ENCODE assay signal across 8 mouse cellular contexts in the genomic region with DNA sequence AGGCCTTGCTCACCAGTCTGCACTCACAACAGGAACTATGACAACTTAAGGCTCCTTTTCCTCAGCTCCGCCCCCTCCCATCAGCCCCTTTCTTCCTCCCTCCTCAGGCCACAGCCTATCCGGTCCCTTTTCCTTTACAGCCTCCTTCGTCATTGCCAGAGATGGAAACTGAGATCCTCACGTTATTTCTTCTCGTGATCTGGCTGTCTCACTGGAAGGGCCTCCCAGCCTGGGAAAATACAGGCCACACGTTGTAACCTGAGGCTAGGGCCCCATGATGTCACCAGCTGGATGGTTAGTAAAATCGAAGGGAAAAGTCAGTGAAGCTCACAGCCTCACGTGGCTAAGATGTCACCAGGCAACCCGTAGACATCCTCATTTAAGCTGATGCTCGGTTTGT. TPM values are rescaled to one million over a fixed set of nuclear protein-coding genes. Genes with fewer than 3 reads are reported as not detected.
DNase-seq lines count a peak whose midpoint lies in the region; TF ChIP-seq lines count a peak whose summit lies in the region.

No protein-coding gene starts in this region.

- no peak for TF ChIP-seq POLR2A in kidney, adult 2 months (IDR thresholded peaks at IDR 0.05; ENCODE audit: low read depth, low read length)

- H3K27ac ChIP-seq in kidney, adult 2 months (ENCODE audit: insufficient read depth, low read depth, low read length), result no peak overlapping the region

- peaks cover 19% of the 10 kb centered on the region for H3K9me3 ChIP-seq in megakaryocyte, embryonic 14.5 days

- no peaks in the 10 kb centered on the region for H3K36me3 ChIP-seq in kidney, adult 2 months (ENCODE audit: control insufficient read depth, insufficient read depth, low read length)
- H3K36me3 ChIP-seq in megakaryocyte, embryonic 14.5 days (replicated peaks; ENCODE audit: low read length), result peaks cover 57% of the 10 kb centered on the region

- no peak for TF ChIP-seq CTCF in kidney, adult 2 months (conservative IDR thresholded peaks at IDR 0.05; ENCODE audit: insufficient read depth, insufficient read length, low read depth, low read length)

- H3K4me1 ChIP-seq in kidney, adult 2 months (ENCODE audit: control insufficient read depth, insufficient read depth, low read length), result no peaks in the 10 kb centered on the region
- H3K4me1 ChIP-seq in megakaryocyte, embryonic 14.5 days, result peaks cover 54% of the 10 kb centered on the region

- DNase-seq in kidney, postnatal 4 days, result peak; percentile 25 to 34
- DNase-seq in kidney, adult 2 months, result no peak
- peak; percentile 76 for DNase-seq in ZHBTc4 (ENCODE audit: low read depth, low spot score)
- peak; percentile 39 for DNase-seq in heart, postnatal 4 days
- peak; percentile 65 for DNase-seq in thymus, postnatal 4 days
- no peak for DNase-seq in layer of hippocampus, adult 9-11 months
- no peak for DNase-seq in cerebellum, postnatal 25 days

- H3K4me3 ChIP-seq in kidney, adult 2 months (ENCODE audit: insufficient read depth, low read depth, low read length), result no peak overlapping the region
- peak overlapping the region; percentile 87 for H3K4me3 ChIP-seq in megakaryocyte, embryonic 14.5 days (replicated peaks)

- WGBS in kidney, adult 2 months, result 64% methylated on average over 10 of the region's 10 CpGs

- H3K27me3 ChIP-seq in kidney, adult 2 months (replicated peaks; ENCODE audit: control insufficient read depth, insufficient read depth, low read length), result 0 out of 2 replicates have a peak, but pooled peaks cover 2% of the 10 kb centered on the region
- H3K27me3 ChIP-seq in megakaryocyte, embryonic 14.5 days (replicated peaks), result no peaks in the 10 kb centered on the region

RNA-seq across cellular contexts. Expression of a gene that starts 4.5 kb away (rescaled TPM):
- 4.2 and 8.0 TPM in 2 replicates for polyA plus RNA-seq in kidney, adult 2 months (2012; rRNA removed)
- 10 to 100 TPM; 88.2 to 90.4 TPM for total RNA-seq in heart, postnatal 4 days (2021)
- polyA plus RNA-seq in megakaryocyte, embryonic 14.5 days (2012; ENCODE audit: insufficient read depth, low replicate concordance), result 22.9 and 64.1 TPM in 2 replicates

Comparison
In these comparisons a context has a peak if more than half of its experiments do, and no peak if none do; other contexts are left out.
1. DNase-seq: peak in kidney, postnatal 4 days (2 of 2), ZHBTc4 (single experiment), heart, postnatal 4 days (single experiment) and thymus, postnatal 4 days (single experiment); none in kidney, adult 2 months (single experiment), layer of hippocampus, adult 9-11 months (single experiment) and cerebellum, postnatal 25 days (0 of 2).